Mouse (Mus musculus) regulatory T cell (primary cell): ENCODE measurements around the gene Rpl26.
"Not testable (repeated sequence)": the region's sequence is repeated elsewhere in the genome, so short reads cannot be mapped to it uniquely, and the experiment has no call there.

Experiments used
- in situ Hi-C: fragments of 300-600 bp; cut with MboI, MseI; formaldehyde crosslinking; loops from one replicate; pipeline ENCODE4 v1.15.1; 2025; ENCODE audit warnings: high pct_unique_total_duplicates

Rpl26 gene

GRCm38 (mm10) chr11:68914566-68914965, 13.2 kb downstream of the Rpl26 start:
- in situ Hi-C loops: loop anchor here (5.0 kb wide), 2 partner anchors 33 to 73 kb away; no protein-coding TSS in a partner anchor

DNA sequence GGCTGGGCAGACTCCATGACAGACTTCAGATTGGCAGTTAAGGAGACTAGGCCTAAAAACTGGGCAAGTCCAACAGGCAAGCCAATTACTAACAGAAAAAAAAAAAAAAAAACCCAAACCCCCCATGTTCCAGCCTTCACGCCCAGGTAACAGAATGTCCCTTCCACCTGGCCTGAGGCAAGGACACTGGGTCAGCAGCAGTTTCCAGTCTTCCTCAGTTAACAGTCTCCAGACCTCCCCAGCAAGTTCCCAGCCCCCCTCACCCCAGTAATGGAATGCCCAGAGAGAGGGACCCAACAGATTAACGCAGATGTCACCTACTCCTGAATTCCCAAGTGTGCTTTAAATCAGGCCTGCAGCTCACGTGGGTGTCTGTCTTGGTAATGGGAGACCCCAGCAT, 21.8 kb downstream of the Rpl26 start:
- in situ Hi-C loops: no loop called here

GRCm38 (mm10) chr11:68924749-68925148, 23.4 kb downstream of the Rpl26 start:
- in situ Hi-C loops: no loop called here

GRCm38 (mm10) chr11:68926981-68927380, 25.6 kb downstream of the Rpl26 start, which contains the start of gene Odf4:
Gene Odf4, minus strand, starts transcription at chr11:68927081.
- in situ Hi-C loops: no loop called here

GRCm38 (mm10) chr11:68929947-68930346, 28.6 kb downstream of the Rpl26 start:
- in situ Hi-C loops: no loop called here

DNA sequence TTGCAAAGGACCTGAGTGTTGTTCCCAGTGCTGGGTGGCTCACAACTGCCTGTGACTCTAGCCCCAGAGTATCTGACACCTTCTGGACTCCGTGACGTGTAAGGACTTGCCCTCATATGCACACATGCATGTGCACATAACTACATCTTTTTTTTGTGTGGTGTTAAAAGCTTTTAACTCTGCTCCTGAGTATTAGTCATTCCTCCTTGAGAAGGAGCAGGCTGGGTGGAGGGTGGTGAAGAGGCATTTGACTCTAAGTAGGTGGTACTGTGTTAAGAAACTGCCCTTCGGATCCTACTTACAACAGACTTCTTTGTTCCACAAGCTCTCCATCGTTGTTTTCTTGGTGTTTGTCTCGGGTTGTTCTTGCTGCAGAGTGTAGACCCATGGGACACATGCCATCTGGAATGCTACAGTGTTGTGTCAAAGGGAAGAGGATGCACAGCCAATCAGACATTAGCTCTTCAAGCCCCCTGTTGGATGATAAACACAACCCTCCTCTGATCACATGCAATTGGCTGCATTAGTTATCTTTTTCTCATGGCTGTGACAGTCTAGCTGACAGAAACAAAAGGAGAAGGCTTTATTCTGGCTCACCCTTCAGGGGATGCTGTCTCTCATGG, 32.6 kb downstream of the Rpl26 start:
- in situ Hi-C loops: no loop called here

- in situ Hi-C loops: not testable (repeated sequence)
These were observed 35.6 kb downstream of the Rpl26 start for GRCm38 (mm10) chr11:68936951-68937350.

DNA sequence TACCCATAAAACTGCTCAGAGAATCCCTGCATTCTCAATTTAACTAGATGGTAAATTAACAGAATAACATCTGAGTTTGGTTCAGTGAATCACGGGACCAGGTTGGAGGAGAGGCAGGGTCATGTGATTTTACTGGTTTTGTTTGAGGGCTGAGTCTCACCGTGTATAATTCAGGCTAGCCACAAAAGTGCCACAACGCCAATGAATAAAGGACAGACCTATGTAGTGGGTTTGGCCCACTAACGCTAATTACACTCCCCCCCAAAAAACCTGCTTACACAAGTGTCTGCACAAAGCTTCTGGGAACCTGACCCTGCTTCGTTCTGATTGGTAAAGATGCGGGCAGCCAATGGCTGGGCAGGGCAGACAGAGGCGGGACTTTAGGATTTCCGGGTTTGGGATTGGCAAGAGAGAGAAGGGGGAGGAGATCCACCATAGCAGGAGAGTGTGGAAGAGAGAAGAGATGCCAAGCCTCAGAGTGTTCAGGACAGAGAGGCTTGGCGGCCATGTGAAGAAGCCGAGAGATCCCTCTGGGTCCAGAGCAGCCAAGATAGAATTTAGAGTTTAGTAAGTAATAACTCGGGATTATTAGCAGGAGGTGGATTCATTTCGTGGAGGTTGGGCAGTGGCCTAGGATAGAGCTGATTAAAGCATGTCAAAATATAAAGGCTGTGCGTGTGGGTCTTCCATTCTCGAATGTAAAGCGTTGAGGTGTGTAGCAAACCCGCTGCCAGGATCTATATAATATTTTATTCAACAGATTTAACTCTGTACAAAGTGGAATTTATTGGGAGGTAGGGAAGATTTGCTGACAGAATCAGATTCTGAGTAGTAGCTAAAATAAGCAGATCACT, 38.3 kb downstream of the Rpl26 start:
- in situ Hi-C loops: no loop called here

DNA sequence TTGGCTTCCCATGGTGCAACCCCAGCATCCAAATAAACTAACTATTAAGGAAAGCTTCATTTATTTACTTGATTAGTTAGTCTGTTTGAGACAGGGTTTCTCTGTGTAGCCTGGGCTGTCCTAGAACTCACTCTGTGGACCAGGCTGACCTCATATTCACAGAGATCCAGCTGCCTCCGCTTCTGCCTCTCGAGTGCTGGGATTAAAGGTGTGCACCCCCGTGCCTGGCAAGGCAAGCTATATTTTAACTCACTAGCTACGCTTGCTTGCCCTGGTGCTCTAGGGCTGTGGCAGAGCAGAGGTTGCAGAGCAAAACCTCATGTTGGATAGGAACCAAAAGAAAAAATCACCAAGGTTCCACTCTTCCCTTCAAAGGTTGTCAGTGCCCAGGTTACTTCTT, 39.1 kb downstream of the Rpl26 start:
- in situ Hi-C loops: no loop called here

DNA sequence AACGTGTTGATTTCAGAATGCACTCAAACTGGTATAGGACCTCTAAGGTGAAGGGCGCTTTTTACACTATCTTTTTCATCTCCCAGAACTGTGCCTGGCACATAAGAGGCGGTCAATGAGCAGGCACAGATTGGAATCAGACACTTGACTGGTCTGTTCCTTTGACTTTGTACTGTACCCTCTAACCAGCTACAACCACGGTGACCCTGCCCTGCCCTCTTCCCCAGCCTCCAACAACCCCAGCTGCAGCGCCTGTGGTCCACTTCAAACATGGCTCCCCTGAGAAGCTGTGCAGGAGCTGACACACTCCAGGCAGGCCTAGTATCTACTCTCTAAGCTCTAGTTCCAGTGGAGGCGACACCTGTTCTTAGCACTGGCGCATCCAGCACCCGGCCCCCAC, 41.3 kb downstream of the Rpl26 start:
- in situ Hi-C loops: no loop called here

GRCm38 (mm10) chr11:68945245-68945644, 43.9 kb downstream of the Rpl26 start:
- in situ Hi-C loops: loop anchor here (5.0 kb wide), 1 partner anchor 33 kb away; no protein-coding TSS in a partner anchor

GRCm38 (mm10) chr11:68946001-68946400, 44.6 kb downstream of the Rpl26 start:
- in situ Hi-C loops: loop anchor here (5.0 kb wide), 1 partner anchor 34 kb away; no protein-coding TSS in a partner anchor

- in situ Hi-C loops: loop anchor here (5.0 kb wide), 1 partner anchor 35 kb away; no protein-coding TSS in a partner anchor
These were observed 45.5 kb downstream of the Rpl26 start for GRCm38 (mm10) chr11:68946806-68947440.

DNA sequence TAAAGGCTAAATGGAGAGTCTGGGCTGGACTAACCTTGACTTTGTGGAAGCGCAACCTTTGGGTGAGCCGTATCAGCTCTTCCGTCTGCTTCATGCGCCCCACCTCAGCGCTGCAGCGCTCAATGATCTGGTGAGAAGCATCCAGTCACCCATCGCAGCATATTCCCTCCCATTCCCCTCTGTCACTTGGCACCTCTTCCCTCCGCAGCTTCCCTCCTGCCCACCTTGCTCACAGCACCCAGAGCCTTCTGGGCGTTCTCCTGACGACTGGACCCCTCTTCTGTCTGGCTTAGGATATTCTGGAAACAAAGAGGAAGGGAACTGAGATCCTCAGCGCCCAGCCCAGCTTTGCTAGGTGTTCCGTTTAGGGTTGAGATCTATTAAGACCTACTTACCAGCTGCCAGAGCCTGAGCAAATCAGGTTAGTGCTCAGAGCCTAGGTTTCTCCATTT, 46.2 kb downstream of the Rpl26 start:
- in situ Hi-C loops: loop anchor here (5.0 kb wide), 1 partner anchor 35 kb away; no protein-coding TSS in a partner anchor

DNA sequence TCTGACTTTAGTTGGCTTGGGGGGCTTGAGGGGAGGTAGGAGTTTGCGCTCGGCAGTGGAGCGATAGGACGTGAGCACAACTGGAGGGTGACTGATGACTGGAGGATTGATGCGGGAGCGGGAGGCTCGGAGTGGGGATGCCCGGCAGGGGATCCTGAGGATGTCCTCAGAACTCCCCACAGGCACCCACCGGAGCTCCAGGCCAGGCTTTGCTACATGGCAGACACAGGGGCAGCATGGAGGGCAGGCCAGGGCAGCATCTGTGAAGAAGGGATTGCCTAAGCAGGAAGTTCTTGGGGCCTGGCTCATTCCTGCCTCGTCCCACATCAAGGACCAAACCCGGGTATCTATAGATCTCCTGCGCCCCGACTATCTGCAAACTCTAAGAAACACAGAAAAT, 52.5 kb downstream of the Rpl26 start:
- in situ Hi-C loops: no loop called here

GRCm38 (mm10) chr11:68954408-68954807, 53.0 kb downstream of the Rpl26 start:
- in situ Hi-C loops: no loop called here

GRCm38 (mm10) chr11:68955473-68955872, 54.1 kb downstream of the Rpl26 start:
- in situ Hi-C loops: no loop called here

DNA sequence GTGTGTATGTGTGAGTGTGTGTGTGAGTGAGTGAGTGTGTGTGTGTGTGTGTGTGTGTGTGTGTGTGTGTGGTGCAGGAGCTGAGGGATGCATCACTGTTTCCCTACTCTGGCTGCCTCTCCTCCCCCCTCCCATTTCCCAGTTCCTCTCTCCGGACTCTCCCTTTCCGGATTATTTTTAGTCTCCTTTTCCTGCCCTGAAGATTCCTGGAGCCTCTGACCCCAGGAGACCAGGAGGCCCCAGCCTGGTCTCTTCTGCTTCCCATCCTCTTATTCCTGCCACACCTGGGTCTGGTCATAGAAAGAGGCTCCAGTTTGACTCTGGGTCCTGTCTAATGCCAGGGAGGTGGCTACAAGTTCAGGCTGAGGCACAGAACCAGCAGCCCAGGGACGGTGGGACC, 54.7 kb downstream of the Rpl26 start:
- in situ Hi-C loops: no loop called here
